Mouse (Mus musculus) thymus, adult 2 months (tissue): ENCODE results near the gene Zfp799.

Experiments
- CTCF ChIP-seq: fragments of 200-500 bp; IDR thresholded peaks from 2 replicates; pipeline ENCODE4 v1.5.1; 2012; ENCODE audit warnings: mild to moderate bottlenecking, control low read depth, low read length, moderate library complexity, borderline replicate concordance; ENCODE audit not compliant: control insufficient read depth, poor library complexity, insufficient read depth; ENCODE audit errors: extremely low read depth
- POLR2A ChIP-seq: fragments of 200-500 bp; IDR thresholded peaks from 2 replicates; pipeline ENCODE4 v1.6.1; 2012; ENCODE audit warnings: mild to moderate bottlenecking, low read length, control low read depth, moderate library complexity; ENCODE audit not compliant: control insufficient read depth, poor library complexity, insufficient read depth; ENCODE audit errors: extremely low read depth

- TF ChIP-seq CTCF (no peak), POLR2A (no peak)
Measured at GRCm38 (mm10) chr17:32814136-32814535, 15.9 kb downstream of the Zfp799 start.
